Mouse (Mus musculus) embryonic facial prominence, embryonic 11.5 days (tissue): ENCODE results near the gene D8Ertd738e. TPM values are rescaled to one million over a fixed set of nuclear protein-coding genes. Genes with fewer than 3 reads are reported as not detected.

Source experiments
- ATAC-seq: fragments of 200-750 bp; cut with Nextera tagmentation; replicated peaks from 2 replicates; pipeline ENCODE4 v1.8.0; 2017; ENCODE audit warnings: low read depth; ENCODE audit not compliant: insufficient number of reproducible peaks, low FRiP score, low TSS enrichment
- DNase-seq: peaks from one replicate; pipeline ENCODE4 v3.0.0-alpha.2; 2015; ENCODE audit warnings: low spot score
- H3K27ac ChIP-seq: fragments of 300-500 bp; sonication (generic); replicated peaks from 2 replicates; pipeline ENCODE4 v1.5.1; 2014; ENCODE audit warnings: mild to moderate bottlenecking, low read depth, low read length, control low read depth
- H3K27me3 ChIP-seq: fragments of 300-500 bp; sonication (generic); 2 replicates; pipeline ENCODE4 v1.6.1; 2014; ENCODE audit warnings: mild to moderate bottlenecking, low read length, moderate library complexity, mixed read lengths; ENCODE audit not compliant: control insufficient read depth, insufficient read depth
- H3K36me3 ChIP-seq: fragments of 300-500 bp; sonication (generic); replicated peaks from 2 replicates; pipeline ENCODE4 v1.6.1; 2014; ENCODE audit warnings: low read depth, mild to moderate bottlenecking, low read length, moderate library complexity, mixed read lengths; ENCODE audit not compliant: control insufficient read depth, insufficient read depth
- H3K4me1 ChIP-seq: fragments of 300-500 bp; sonication (generic); 2 replicates; pipeline ENCODE4 v1.6.1; 2014; ENCODE audit warnings: low read length, mixed read lengths; ENCODE audit not compliant: control insufficient read depth, insufficient read depth
- H3K4me2 ChIP-seq: fragments of 300-500 bp; sonication (generic); 2 replicates; pipeline ENCODE4 v1.6.1; 2014; ENCODE audit warnings: low read depth, mild to moderate bottlenecking, control low read depth, low read length, moderate library complexity
- H3K4me3 ChIP-seq: fragments of 300-500 bp; sonication (generic); 2 replicates; pipeline ENCODE4 v1.5.1; 2014; ENCODE audit warnings: low read depth, low read length, control low read depth
- H3K9ac ChIP-seq: fragments of 300-500 bp; sonication (generic); replicated peaks from 2 replicates; pipeline ENCODE4 v1.6.1; 2014; ENCODE audit warnings: mild to moderate bottlenecking, control low read depth, low read length
- H3K9me3 ChIP-seq: fragments of 300-500 bp; sonication (generic); replicated peaks from 2 replicates; pipeline ENCODE4 v1.6.1; 2016; ENCODE audit warnings: mild to moderate bottlenecking, low read length, inconsistent platforms, mixed read lengths; ENCODE audit not compliant: control insufficient read depth
- WGBS: fragments of 180-500 bp; shearing (Covaris S2); extraction: QIAGEN DNeasy Blood & Tissue Kit; methylation state at CpG from one replicate; pipeline ENCODE4 v1.1.7; 2014; 5-methylcytosine and 5-hydroxymethylcytosine counted together
- polyA plus RNA-seq: library from polyadenylated mRNA; unstranded; fragments of >200 nt; fragmentation: Nextera tagmentation; extraction: Ambion mirVana; gene quantifications from 2 replicates; pipeline ENCODE4 v1.2.1, GENCODE M21; 2014

Gene D8Ertd738e
- polyA plus RNA-seq, 1 experiment from 2014 or later: 322 TPM

- Histone ChIP-seq H3K4me2 (no peak overlapping the region), H3K27me3 (no peaks in the 10 kb centered on the region), H3K9ac (no peak overlapping the region), H3K4me3 (no peak overlapping the region), H3K27ac (no peak overlapping the region), H3K4me1 (no peaks in the 10 kb centered on the region), H3K36me3 (peaks cover 21% of the 10 kb centered on the region), H3K9me3 (no peaks in the 10 kb centered on the region)
- ATAC-seq: no peak
- 82% methylated on average over 4 of the region's 4 CpGs for WGBS
- no peak for DNase-seq
These were observed 36.2 kb downstream of the D8Ertd738e start for GRCm38 (mm10) chr8:84213277-84213676.

DNA sequence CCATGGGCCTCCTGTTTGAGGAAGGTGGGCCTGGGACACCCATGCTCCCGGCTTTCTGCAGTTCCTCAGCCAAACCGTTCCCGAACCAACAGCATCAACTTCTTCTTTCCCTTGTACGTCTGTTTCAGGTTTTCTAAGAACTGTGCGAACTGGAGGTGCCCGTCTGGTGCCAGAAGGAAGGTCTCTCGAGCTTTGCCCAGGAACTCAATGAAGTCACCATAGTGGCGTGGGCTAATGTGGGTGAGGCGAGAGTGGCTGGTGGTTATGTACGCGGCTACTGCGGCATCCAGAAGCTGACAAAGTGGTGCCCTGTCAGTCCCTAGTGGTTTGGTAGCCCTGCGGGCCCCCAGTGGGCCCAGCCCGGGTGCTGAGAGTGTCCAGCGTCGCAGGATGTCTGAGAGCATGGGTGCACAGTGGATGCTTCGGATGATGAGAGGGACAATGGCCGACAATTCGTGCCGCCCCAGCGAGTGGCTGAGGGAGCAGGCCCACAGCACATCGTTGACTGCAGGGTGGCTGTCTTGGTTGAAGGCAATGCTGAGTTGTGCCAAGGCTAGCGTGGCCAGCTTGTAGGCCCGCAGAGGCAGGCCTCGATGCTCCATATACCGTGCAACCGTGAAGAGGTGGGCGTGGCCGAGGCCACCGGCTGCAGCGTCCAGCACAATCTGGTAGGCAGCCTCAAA, 37.5 kb downstream of the D8Ertd738e start:
- ATAC-seq: no peak
- no peaks in the 10 kb centered on the region; the same call in 1 of the 2 replicates for H3K4me1 ChIP-seq
- H3K4me3 ChIP-seq: no peak overlapping the region
- no peak overlapping the region for H3K4me2 ChIP-seq
- no peaks in the 10 kb centered on the region for H3K9me3 ChIP-seq
- H3K27me3 ChIP-seq: no peaks in the 10 kb centered on the region
- 93% methylated on average over 31 of the region's 31 CpGs for whole genome bisulfite sequencing
- H3K36me3 ChIP-seq: peaks cover 16% of the 10 kb centered on the region
- H3K27ac ChIP-seq: no peak overlapping the region
- no peak for DNase-seq
- no peak overlapping the region for H3K9ac ChIP-seq

GRCm38 (mm10) chr8:84211202-84211601, 38.3 kb downstream of the D8Ertd738e start:
- WGBS: 94% methylated on average over 3 of the region's 3 CpGs
- Histone ChIP-seq H3K27ac (no peak overlapping the region), H3K9me3 (no peaks in the 10 kb centered on the region), H3K27me3 (no peaks in the 10 kb centered on the region), H3K4me3 (no peak overlapping the region), H3K9ac (no peak overlapping the region), H3K36me3 (peaks cover 16% of the 10 kb centered on the region), H3K4me2 (no peak overlapping the region), H3K4me1 (no peaks in the 10 kb centered on the region; the same call in 1 of the 2 replicates)
- DNase-seq (no peak), ATAC-seq (no peak)

- no peak overlapping the region for H3K27ac ChIP-seq
These were observed 39.2 kb downstream of the D8Ertd738e start for GRCm38 (mm10) chr8:84210167-84210791.

GRCm38 (mm10) chr8:84208381-84209380, 40.8 kb downstream of the D8Ertd738e start:
- no peak overlapping the region; the same call in 1 of the 2 replicates for H3K9ac ChIP-seq
- H3K27ac ChIP-seq: no peak overlapping the region

More at GRCm38 (mm10) chr8:84210167-84210791, 39.2 kb downstream of the D8Ertd738e start:
- no peak overlapping the region for H3K4me3 ChIP-seq
- H3K4me1 ChIP-seq: no peaks in the 10 kb centered on the region; the same call in 1 of the 2 replicates
- no peak for ATAC-seq
- no peaks in the 10 kb centered on the region for H3K9me3 ChIP-seq
- no peaks in the 10 kb centered on the region for H3K27me3 ChIP-seq
- DNase-seq: peak; percentile 86
- WGBS: 57% methylated on average over 34 of the region's 34 CpGs
- no peak overlapping the region for H3K4me2 ChIP-seq
- peaks cover 16% of the 10 kb centered on the region for H3K36me3 ChIP-seq
- H3K9ac ChIP-seq: no peak overlapping the region

GRCm38 (mm10) chr8:84207811-84208210, 41.7 kb downstream of the D8Ertd738e start:
- H3K4me2 ChIP-seq: no peak overlapping the region
- DNase-seq: no peak
- 62% methylated on average over 7 of the region's 7 CpGs for WGBS
- H3K27ac ChIP-seq: no peak overlapping the region
- H3K9ac ChIP-seq: no peak overlapping the region; the same call in 1 of the 2 replicates
- no peak for ATAC-seq
- H3K4me1 ChIP-seq: no peaks in the 10 kb centered on the region; the same call in 1 of the 2 replicates
- peaks cover 14% of the 10 kb centered on the region for H3K36me3 ChIP-seq
- H3K9me3 ChIP-seq: no peaks in the 10 kb centered on the region
- H3K27me3 ChIP-seq: no peaks in the 10 kb centered on the region
- H3K4me3 ChIP-seq: no peak overlapping the region

More at GRCm38 (mm10) chr8:84208381-84209380, 40.8 kb downstream of the D8Ertd738e start:
- H3K4me3 ChIP-seq: no peak overlapping the region
- DNase-seq: no peak
- H3K36me3 ChIP-seq: peaks cover 16% of the 10 kb centered on the region
- no peaks in the 10 kb centered on the region for H3K9me3 ChIP-seq
- WGBS: 49% methylated on average over 17 of the region's 17 CpGs
- no peak for ATAC-seq
- no peak overlapping the region for H3K4me2 ChIP-seq
- no peaks in the 10 kb centered on the region; the same call in 1 of the 2 replicates for H3K4me1 ChIP-seq
- no peaks in the 10 kb centered on the region for H3K27me3 ChIP-seq

DNA sequence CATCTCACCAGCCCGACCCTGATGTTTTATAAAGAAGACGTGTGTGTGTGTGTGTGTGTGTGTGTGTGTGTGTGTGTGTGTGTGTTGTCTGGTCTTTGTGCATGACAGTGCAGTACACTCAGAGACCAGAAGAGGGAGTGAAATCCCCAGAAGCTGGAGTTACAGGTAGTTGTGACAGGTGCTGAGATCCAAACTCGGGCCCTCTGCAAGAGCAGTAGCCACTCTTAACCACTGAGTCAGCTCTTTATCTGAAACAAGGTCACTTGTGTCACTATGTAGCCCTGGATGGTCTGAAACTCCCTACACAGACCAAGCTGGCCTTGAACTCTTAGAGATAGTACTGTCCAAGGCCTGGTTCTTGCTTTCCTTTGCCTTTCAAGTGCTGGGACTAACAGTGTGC, 42.9 kb downstream of the D8Ertd738e start:
- Histone ChIP-seq H3K4me2 (no peak overlapping the region), H3K4me1 (no peaks in the 10 kb centered on the region; the same call in 1 of the 2 replicates), H3K36me3 (peaks cover 6% of the 10 kb centered on the region), H3K9me3 (no peaks in the 10 kb centered on the region), H3K4me3 (no peak overlapping the region), H3K9ac (no peak overlapping the region), H3K27me3 (no peaks in the 10 kb centered on the region), H3K27ac (no peak overlapping the region)
- ATAC-seq (no peak), DNase-seq (no peak)
- WGBS: 90% methylated on average over 3 of the region's 3 CpGs
